Mouse (Mus musculus): Measurements from ENCODE around the gene Elovl4.

The Elovl4 gene

DNA sequence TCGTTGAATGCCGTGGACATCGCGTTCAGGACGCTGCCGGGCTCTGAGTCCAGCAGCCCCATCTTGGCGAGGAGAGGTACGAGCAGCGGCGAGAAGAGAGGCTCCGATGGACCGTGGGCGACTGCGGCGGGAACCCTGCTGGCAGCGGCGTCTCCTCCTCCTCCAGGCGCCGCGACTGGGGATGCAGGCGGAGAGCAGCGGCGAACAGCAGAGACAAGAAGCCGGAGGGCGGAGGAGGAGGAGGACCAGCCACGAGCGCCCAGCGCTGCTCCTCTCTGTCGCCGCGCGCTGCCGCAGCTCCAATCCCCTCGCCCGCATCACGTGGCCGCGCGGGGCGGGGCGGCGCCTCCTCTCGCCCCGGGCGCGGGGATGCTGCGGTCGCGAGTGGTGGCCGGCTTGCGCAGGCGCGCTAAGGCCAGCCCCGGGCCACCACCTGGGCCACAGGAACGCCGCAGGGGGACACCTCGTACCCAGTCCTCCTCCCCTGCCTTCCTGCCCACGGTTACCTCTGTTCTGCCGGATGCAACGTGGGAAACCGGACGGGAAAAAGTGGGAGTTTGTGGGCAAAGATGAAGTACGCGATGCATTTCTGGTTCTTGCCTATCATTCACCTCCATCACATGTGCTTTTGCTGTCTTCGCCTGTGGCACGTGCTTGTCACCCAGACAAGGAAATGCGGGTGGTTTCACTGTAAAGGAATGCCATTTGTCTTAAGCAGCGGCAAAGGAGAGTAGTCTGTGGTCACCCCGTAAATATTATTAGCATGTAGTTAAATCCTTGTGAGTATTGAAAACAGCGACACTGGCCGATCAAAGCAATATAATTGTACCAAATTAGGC is at the start of gene Elovl4:
Elovl4 (minus strand) TSS at position 301 of the 839 bp plus-strand sequence.
- peak; percentile 48 for DNase-seq (ENCODE audit: low spot score)

DNA sequence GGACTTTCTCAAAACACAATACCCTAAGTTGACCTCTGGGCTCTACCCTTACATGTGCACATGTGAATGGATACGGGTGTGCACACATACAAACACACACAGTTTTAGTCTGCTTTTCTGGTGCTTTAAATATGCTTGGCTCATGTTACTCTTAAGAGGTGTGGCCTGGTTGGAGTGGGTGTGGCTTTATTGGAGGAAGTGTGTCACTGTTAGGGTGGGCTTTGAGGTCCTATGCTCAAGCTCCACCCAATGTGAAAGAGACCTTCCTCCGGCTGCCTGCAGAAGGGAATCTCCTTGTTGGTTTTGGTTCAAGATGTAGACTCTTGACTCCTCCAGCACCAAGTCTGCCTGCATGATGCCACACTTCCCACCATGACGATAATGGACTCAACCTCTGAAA is 46.4 kb upstream of the Elovl4 start:
- DNase-seq (ENCODE audit: low spot score), result no peak

- no peak for DNase-seq (ENCODE audit: low spot score)
Observed at GRCm38 (mm10) chr9:83834748-83835313, 28.8 kb upstream of the Elovl4 start.

DNA sequence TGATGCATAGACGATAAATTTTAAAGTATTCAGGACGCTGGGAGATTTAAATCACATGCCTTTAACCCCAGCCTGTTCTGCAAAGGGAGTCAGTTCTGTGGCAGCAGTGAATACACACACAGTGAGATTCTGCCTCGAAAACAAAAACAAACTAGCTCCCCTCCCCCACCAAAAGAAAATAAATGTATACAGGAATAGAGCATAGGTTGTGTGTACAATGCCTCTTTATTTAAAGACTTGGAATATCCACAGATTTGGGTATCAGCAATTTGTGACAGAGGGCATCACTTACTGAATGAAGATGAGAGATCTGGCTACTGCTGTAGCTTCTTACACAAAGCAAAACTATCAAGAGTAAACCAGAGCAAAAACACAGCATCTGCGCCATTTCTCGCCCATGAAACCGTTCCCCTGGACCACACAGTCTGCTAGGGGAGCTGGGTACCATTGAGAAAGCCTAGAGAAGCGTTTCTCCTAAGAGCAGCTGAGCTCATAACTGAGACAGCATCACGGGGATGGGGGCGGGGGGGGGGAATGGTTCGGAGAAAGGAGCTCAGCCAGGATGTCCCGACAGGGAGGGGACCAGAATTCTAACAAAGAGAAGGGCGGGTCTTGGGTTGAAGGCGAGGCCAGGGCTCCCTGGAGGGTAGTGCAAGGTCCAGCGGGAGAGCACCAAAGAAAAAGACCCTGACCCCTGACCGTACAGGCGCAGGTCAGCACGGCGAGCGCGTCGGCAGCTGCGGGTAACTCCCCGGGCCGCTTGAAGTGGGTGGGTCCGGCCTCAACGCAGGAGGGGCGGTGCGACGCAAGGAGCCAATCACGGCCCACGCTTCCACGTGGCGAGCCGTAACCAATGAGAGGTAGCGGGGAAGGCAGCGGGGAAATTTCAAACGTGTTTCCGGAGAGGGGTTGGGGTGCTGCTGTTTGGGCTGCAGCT is 28.0 kb upstream of the Elovl4 start, which contains the start of gene Ttk:
Ttk (plus strand) TSS at position 879 of the 937 bp plus-strand sequence.
- peak; percentile 93 for DNase-seq (ENCODE audit: low spot score)

GRCm38 (mm10) chr9:83831152-83831551 is 25.1 kb upstream of the Elovl4 start:
- no peak for DNase-seq (ENCODE audit: low spot score)

DNA sequence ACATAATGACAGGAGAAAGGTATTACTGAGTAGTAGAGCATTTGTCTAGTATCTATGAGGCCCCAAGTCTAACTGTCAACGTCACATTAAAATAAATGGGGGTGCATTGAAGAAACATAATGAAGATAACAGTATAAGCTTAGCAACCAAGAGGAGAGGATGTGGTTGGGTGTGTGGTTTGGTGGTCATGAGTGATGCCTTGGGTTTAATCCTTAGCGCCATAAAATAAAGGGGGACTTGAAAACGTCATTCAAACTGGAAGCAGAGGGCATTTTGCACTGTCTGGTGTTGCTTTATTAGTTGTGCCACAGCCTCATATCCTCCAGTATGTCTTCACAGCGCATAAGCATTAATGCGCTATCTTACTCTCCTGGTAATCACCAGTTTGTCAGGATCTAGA is 23.8 kb upstream of the Elovl4 start:
- DNase-seq (ENCODE audit: low spot score), result no peak

- no peak for DNase-seq (ENCODE audit: low spot score)
Observed at GRCm38 (mm10) chr9:83822925-83823324, 16.8 kb upstream of the Elovl4 start.

DNA sequence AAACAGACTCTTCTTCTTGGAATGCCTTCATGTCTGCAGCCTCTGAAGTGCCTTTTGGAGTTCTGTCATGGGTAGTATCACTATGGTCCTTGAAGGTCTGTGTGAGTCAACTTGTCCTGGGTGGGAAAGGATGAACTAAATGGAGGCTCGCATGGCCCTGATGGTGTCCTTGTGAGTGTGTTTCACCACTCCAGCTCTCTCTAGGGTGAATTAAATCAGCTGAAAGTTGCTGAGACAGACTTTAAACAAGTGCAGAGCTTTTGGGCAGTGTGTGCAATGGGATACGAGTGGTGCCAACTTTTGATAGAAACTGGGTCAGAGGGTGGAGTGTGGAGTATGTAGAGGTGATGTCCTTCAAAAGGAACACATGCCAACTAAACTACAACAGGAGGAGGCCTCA is 14.9 kb upstream of the Elovl4 start:
- DNase-seq (ENCODE audit: low spot score), result no peak

GRCm38 (mm10) chr9:83819188-83819587 is 13.1 kb upstream of the Elovl4 start:
- DNase-seq (ENCODE audit: low spot score), result no peak

DNA sequence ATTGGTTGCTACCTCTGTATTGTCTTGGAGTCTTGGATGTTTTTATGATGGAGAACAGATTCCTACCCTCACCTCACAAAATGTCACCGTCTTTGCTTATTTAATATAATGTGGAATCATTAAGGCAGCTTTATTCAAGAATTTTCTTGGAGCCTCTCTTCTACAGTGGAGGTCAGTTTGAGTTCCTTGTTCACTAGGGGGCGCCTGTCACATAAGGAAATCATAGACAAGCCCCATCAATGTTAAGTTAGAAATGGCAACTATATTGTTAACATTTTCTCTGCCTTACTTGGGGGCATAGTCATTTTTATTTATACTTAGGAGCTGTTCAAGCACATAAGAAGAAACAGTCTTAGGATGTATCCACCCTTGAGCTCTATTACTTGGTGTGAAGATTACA is 1.5 kb upstream of the Elovl4 start:
- DNase-seq (ENCODE audit: low spot score), result no peak

- no peak for DNase-seq (ENCODE audit: low spot score)
Observed at GRCm38 (mm10) chr9:83805164-83805976, 707 bp downstream of the Elovl4 start.

DNA sequence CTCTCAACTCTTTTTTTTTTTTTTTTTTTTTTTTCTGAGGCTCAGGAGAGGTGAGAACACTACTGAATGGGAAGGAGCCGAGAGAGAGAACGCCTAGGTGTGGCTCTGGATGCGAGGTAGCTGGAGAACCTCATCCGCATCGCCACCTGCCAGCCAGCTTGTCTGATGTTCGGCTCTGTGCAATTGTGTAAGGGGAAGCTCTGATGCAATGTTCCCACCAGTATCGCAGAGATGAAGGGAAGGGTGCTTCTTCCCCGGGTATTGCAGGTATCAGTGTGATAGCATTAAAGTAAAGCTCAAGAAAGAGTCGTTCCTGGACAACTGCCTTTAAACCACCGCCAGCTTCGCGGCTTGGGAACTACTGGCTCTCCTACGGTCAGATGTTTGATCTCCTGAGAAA is 1.7 kb downstream of the Elovl4 start:
- no peak for DNase-seq (ENCODE audit: low spot score)

GRCm38 (mm10) chr9:83797898-83798297 is 8.2 kb downstream of the Elovl4 start:
- DNase-seq (ENCODE audit: low spot score), result no peak

DNA sequence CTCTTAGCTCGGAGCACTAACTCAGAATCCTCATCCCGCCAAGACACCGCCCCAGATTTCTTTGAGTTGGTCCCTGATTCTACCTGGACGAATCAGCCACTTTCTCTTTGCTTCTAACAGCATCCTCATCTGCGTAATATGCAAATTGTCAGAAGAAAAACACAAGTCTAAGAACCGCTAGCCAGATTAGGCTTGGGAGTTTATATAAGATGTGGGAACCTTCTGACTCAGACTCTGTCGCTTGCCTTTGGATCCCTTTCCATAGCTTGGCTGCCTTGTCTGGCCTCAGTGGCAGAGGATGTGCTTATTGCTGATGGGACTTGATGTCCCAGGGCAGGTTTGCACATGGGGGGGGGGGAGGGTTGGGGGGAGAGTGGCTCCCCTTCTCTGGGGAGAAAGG is 9.2 kb downstream of the Elovl4 start:
- no peak for DNase-seq (ENCODE audit: low spot score)

- DNase-seq (ENCODE audit: low spot score), result no peak
Observed at GRCm38 (mm10) chr9:83789326-83789725, 16.8 kb downstream of the Elovl4 start.

DNA sequence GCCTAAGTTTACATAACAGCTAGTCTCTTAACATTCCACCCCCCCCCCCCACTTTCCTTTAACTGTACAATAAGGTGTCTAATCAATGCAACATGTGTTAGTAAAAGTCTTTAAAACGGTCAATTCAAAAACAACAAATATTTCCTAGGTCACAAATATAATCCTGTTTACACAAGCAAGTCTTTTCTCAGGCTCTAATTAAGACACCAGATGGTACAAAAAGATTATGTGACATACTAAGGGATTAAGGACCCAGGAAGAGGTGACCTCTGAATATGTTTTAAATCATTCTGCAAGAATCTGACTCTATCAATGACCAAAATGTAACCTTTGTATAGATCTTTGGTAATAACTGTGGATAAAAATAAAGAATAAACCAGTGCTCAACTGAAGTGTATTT is 20.6 kb downstream of the Elovl4 start:
- DNase-seq (ENCODE audit: low spot score), result no peak

DNA sequence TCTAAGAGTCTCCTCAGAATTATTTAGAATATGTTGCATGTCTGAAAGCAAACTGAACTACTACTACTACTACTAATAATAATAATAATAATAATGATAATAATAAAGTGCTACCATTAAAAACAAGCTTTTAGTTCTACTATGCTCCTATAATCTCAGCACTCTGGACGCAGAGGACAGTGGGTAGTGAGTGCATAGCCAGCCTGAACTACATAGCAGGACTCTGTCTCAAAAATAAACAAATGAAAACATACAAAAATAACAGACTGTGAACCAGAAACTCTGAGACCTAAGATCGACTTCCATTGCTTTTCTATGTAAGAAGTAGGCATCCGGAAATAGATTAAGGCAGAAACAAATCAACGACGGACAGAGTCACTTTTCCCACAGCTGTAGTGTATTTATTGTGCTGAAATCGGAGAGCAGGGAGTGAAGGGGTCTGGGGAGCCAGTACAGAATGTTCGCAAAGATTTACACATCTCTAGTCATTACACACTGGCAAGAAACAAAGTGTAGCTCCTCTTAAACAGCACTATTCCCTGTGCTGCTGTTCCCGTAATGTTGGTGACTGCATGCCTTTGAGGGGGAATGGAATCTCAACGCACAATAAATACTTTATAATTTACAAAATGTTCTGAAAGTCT is 27.6 kb downstream of the Elovl4 start:
- DNase-seq (ENCODE audit: low spot score), result no peak

GRCm38 (mm10) chr9:83761318-83761717 is 44.8 kb downstream of the Elovl4 start:
- no peak for DNase-seq (ENCODE audit: low spot score)

GRCm38 (mm10) chr9:83731877-83732276 is 74.2 kb downstream of the Elovl4 start:
- DNase-seq (ENCODE audit: low spot score), result no peak

DNA sequence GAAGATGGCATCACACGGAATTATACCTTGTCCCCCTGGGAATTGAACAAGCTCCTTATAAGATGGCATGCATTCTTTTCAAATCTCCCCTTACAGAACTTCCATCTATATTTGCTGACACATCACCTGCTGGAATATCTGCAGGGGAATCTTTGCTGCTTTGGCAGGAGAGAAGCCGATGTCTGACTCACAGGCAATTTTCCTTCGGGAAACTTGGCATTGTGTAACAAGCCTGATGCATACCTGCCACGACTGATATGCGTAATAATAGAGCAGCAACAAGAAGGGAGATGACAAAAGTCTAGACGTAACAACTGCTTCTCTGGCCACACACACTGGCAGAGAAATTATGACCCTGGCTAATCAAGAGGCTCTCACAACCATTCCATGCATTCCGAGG is 75.2 kb downstream of the Elovl4 start:
- DNase-seq (ENCODE audit: low spot score), result no peak

All from testis, postnatal 14 days (tissue).